Mouse (Mus musculus): ENCODE data around the gene Sumo1.
A peak's percentile ranks its signal among the peaks of the same experiment; 100 is the strongest.
"Not testable (repeated sequence)": the region's sequence is repeated elsewhere in the genome, so short reads cannot be mapped to it uniquely, and the experiment has no call there.

The Sumo1 gene

GRCm38 (mm10) chr1:59670641-59671168 lies at the start of gene Sumo1:
Sumo1 (minus strand) TSS chr1:59670834.
- DNase-seq: peak; percentile 87

GRCm38 (mm10) chr1:59719900-59720299 lies 49.3 kb upstream of the Sumo1 start:
- DNase-seq: no peak

GRCm38 (mm10) chr1:59701766-59702165 lies 31.1 kb upstream of the Sumo1 start:
- no peak for DNase-seq

- no peak for DNase-seq
Measured at GRCm38 (mm10) chr1:59698207-59698606, 27.6 kb upstream of the Sumo1 start.

GRCm38 (mm10) chr1:59697751-59698150 lies 27.1 kb upstream of the Sumo1 start:
- no peak for DNase-seq

GRCm38 (mm10) chr1:59690467-59690866 lies 19.8 kb upstream of the Sumo1 start:
- no peak for DNase-seq

GRCm38 (mm10) chr1:59687493-59687892 lies 16.9 kb upstream of the Sumo1 start:
- no peak for DNase-seq

GRCm38 (mm10) chr1:59684819-59685755 lies 14.5 kb upstream of the Sumo1 start, which contains the start of gene Nop58:
Nop58 (plus strand) TSS chr1:59684971.
- DNase-seq: peak; percentile 77

- peak; percentile 7 for DNase-seq
Measured at GRCm38 (mm10) chr1:59683926-59684818, 13.5 kb upstream of the Sumo1 start.

- no peak for DNase-seq
Measured at GRCm38 (mm10) chr1:59673661-59674060, 3.0 kb upstream of the Sumo1 start.

GRCm38 (mm10) chr1:59669962-59670630 lies 538 bp downstream of the Sumo1 start:
- peak; percentile 18 for DNase-seq

GRCm38 (mm10) chr1:59668871-59669270 lies 1.8 kb downstream of the Sumo1 start:
- DNase-seq: no peak

- no peak for DNase-seq
Measured at GRCm38 (mm10) chr1:59663456-59664135, 7.0 kb downstream of the Sumo1 start.

GRCm38 (mm10) chr1:59656244-59657171 lies 14.1 kb downstream of the Sumo1 start:
- DNase-seq: no peak

- DNase-seq: no peak
Measured at GRCm38 (mm10) chr1:59653243-59653911, 17.3 kb downstream of the Sumo1 start.

- no peak for DNase-seq
Measured at GRCm38 (mm10) chr1:59651201-59651819, 19.3 kb downstream of the Sumo1 start.

GRCm38 (mm10) chr1:59646502-59646901 lies 24.1 kb downstream of the Sumo1 start:
- DNase-seq: not testable (repeated sequence)

GRCm38 (mm10) chr1:59642488-59642887 lies 28.1 kb downstream of the Sumo1 start:
- no peak for DNase-seq

- DNase-seq: no peak
Measured at GRCm38 (mm10) chr1:59638371-59638770, 32.3 kb downstream of the Sumo1 start.

GRCm38 (mm10) chr1:59636349-59636748 lies 34.3 kb downstream of the Sumo1 start:
- DNase-seq: no peak

Measured in right cerebral cortex, postnatal 14 days (tissue).